Mouse (Mus musculus) neural tube, embryonic 13.5 days (tissue): ENCODE measurements at regions not wholly inside any gene's neighbourhood (a gene's known extent, or its start where the extent isn't known, plus 50 kb on each side); places are given as distances from the start of the nearest gene placed in this dataset.
"Not testable (repeated sequence)": the region's sequence is repeated elsewhere in the genome, so short reads cannot be mapped to it uniquely, and the experiment has no call there.

Experiments
- ATAC-seq: fragments of 200-750 bp; cut with Nextera tagmentation; 2 replicates; pipeline ENCODE4 v1.8.0; 2017; ENCODE audit warnings: low read depth, mild to moderate bottlenecking, moderate TSS enrichment, moderate library complexity
- H3K27ac ChIP-seq: fragments of 300-500 bp; sonication (generic); replicated peaks from 2 replicates; pipeline ENCODE4 v1.5.1; 2015; ENCODE audit warnings: moderate library complexity, mild to moderate bottlenecking, inconsistent platforms
- H3K27me3 ChIP-seq: fragments of 300-500 bp; sonication (generic); 2 replicates; pipeline ENCODE4 v1.6.1; 2015; ENCODE audit warnings: mild to moderate bottlenecking, inconsistent platforms
- H3K36me3 ChIP-seq: fragments of 300-500 bp; sonication (generic); 2 replicates; pipeline ENCODE4 v1.6.1; 2015; ENCODE audit warnings: mild to moderate bottlenecking, inconsistent platforms
- H3K4me1 ChIP-seq: fragments of 300-500 bp; sonication (generic); replicated peaks from 2 replicates; pipeline ENCODE4 v1.6.1; 2015; ENCODE audit warnings: inconsistent platforms
- H3K4me2 ChIP-seq: fragments of 300-500 bp; sonication (generic); 2 replicates; pipeline ENCODE4 v1.6.1; 2015; ENCODE audit warnings: inconsistent platforms, mild to moderate bottlenecking, moderate library complexity
- H3K4me3 ChIP-seq: fragments of 300-500 bp; sonication (generic); 2 replicates; pipeline ENCODE4 v1.5.1; 2015; ENCODE audit warnings: mild to moderate bottlenecking, inconsistent platforms
- H3K9ac ChIP-seq: fragments of 300-500 bp; sonication (generic); 2 replicates; pipeline ENCODE4 v1.6.1; 2015; ENCODE audit warnings: moderate library complexity, mild to moderate bottlenecking, inconsistent platforms
- H3K9me3 ChIP-seq: fragments of 300-500 bp; sonication (generic); 2 replicates; pipeline ENCODE4 v1.6.1; 2016; ENCODE audit warnings: inconsistent platforms
- WGBS: fragments of 180-500 bp; shearing (Covaris S2); methylation state at CpG from one replicate; pipeline ENCODE4 v1.1.7; 2015; 5-methylcytosine and 5-hydroxymethylcytosine counted together

DNA sequence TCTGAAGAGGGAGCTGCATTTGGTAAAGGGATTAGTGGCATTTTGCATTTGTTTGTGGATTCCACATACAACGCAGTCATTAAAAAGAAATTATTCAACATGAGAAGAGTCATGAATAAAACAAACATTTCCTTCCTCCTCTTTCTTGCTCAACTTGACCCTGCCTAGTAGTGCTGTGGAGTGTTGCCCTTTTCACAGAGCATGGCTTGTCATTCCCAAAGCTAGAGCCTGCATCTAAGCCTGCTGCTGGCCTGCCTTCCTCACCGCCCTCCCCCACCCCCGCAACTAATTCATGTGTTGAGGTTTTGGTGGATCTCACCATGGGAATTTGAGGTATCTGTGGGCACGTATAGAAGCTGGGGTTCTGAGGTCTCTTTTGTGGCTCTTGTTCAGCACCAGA is 133.6 kb upstream of the Rapgef5 start:
- not testable (repeated sequence) for ATAC-seq, H3K27ac ChIP-seq, H3K36me3 ChIP-seq, H3K4me2 ChIP-seq, H3K4me3 ChIP-seq, H3K27me3 ChIP-seq, H3K4me1 ChIP-seq, H3K9me3 ChIP-seq, H3K9ac ChIP-seq
- WGBS = 50% methylated on average over 1 of the region's 4 CpGs

DNA sequence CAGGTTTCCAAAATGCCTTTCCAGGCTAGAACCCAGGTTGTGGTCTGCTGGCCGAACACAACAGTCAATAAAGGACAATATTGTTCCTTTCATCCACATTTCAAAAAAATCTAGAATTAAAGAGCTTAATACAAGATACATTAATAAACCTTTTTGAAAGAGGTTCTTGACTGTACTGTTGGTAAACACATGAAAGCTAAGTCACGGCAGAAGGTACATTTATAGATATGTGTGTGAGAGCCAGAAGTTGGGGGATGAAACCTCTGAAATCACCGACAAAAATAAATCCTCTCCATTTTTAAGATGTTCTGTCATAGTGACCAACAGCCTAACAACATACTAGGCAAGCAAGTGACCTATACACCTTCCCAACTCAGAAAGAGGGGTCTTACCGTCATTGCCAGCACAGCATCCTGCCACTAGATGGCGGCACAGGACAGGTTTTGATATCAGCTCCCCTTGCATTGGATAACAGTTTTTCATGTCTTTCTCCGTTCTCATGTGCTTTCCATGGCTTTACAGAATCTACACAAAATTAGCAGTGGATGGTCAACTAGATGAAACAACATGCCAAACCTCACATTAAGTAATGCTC is 131.1 kb upstream of the Rapgef5 start:
- H3K9ac ChIP-seq = no peak overlapping the region
- no peaks in the 10 kb centered on the region for H3K9me3 ChIP-seq
- H3K4me2 ChIP-seq = no peak overlapping the region
- ATAC-seq = peak; percentile 75
- whole genome bisulfite sequencing = 11% methylated on average over 6 of the region's 6 CpGs
- H3K4me1 ChIP-seq = no peaks in the 10 kb centered on the region
- H3K4me3 ChIP-seq = no peak overlapping the region
- H3K27ac ChIP-seq = no peak overlapping the region
- H3K36me3 ChIP-seq = no peaks in the 10 kb centered on the region
- H3K27me3 ChIP-seq = 0 out of 2 replicates have a peak, but pooled peaks cover 7% of the 10 kb centered on the region

DNA sequence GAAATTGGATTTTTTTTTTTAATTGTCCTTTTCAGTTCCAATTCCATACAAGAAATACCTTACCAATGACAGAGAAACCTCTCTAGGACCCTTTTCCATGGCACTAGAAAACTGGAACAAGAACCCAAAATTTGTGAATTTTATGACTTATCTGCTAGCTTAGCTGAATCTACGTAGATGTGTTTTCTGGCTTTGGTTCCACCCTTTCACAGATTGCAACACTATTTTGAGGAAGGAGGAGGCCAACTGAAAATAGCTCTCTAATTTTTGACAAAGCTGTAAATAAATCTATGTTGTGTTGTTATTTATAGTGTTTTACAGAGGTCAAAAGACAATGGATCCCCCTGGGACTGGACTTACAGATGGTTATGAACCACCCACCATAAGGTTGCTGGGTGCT is 130.6 kb upstream of the Rapgef5 start:
- H3K4me1 ChIP-seq = no peaks in the 10 kb centered on the region
- H3K4me3 ChIP-seq = no peak overlapping the region
- H3K9ac ChIP-seq = no peak overlapping the region
- WGBS = 85% methylated on average over 1 of the region's 1 CpGs
- no peak overlapping the region for H3K27ac ChIP-seq
- H3K9me3 ChIP-seq = no peaks in the 10 kb centered on the region
- no peak for ATAC-seq
- no peak overlapping the region for H3K4me2 ChIP-seq
- no peaks in the 10 kb centered on the region for H3K36me3 ChIP-seq
- 0 out of 2 replicates have a peak, but pooled peaks cover 7% of the 10 kb centered on the region for H3K27me3 ChIP-seq

DNA sequence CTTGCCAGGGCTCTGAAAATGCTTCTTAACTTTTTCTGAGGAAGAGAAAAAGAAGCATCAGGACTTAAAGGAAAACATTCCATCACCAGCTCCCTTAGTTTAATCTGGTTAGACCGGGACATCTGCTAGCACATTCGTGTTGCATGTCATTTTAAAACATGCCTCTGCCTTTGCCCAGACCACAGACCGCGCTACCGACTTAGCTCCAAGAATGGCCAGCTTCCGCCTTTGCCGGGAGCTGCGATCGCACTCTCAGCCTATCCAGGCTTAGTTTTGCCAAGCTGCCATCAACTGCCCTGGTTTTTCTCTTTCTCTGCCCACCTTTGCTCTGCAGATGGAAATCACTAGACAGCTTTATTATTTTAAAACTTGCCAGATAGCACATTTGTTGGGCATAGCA is 129.3 kb upstream of the Rapgef5 start:
- Histone ChIP-seq H3K27me3 (0 out of 2 replicates have a peak, but pooled peaks cover 7% of the 10 kb centered on the region), H3K4me1 (no peaks in the 10 kb centered on the region), H3K36me3 (no peaks in the 10 kb centered on the region), H3K27ac (no peak overlapping the region), H3K9me3 (no peaks in the 10 kb centered on the region), H3K4me2 (no peak overlapping the region), H3K4me3 (no peak overlapping the region), H3K9ac (no peak overlapping the region)
- ATAC-seq = no peak
- WGBS = 89% methylated on average over 9 of the region's 9 CpGs

DNA sequence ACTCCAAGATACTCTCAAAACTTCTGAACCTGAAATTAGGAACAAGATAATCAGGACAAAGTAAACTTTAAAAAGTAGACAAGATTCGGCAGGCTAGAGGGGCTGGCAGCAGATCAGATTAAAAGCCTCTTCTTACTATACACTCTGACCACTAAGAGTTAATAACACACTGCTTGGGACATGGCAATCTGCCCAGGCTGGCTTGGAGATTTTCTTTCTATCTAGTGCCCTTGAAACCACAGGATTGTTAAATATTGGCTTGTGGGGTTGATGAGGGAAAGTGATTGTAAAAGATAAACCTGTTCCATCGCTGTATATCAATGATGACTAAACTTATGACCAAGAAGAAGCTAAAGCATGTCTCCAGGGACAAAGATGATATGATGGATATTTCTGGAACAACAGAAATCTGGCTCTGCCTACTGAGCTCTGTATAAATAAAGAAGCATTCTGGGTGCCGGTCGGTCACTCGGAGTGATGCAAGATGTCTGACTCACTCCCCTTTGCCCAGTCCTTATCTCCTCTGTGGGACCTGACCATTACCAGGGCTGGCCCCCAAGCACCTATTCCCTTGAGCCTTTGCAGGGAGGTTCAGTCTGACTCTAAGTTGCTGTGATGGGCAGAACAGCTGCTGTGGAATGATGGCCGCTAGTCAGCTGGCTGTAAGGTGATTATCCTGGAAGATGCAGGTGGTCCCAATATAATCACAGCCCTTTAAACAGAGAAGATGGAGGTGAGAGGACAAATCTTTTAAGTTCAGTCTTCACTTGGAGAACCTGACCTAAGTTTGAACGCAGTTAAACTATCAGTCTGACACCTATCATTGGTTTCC is 126.5 kb upstream of the Rapgef5 start:
- ATAC-seq = no peak
- H3K27ac ChIP-seq = no peak overlapping the region
- H3K4me2 ChIP-seq = no peak overlapping the region
- no peaks in the 10 kb centered on the region for H3K36me3 ChIP-seq
- no peak overlapping the region for H3K4me3 ChIP-seq
- 79% methylated on average over 7 of the region's 7 CpGs for WGBS
- no peak overlapping the region for H3K9ac ChIP-seq
- H3K27me3 ChIP-seq = 0 out of 2 replicates have a peak, but pooled peaks cover 7% of the 10 kb centered on the region
- H3K9me3 ChIP-seq = no peaks in the 10 kb centered on the region
- no peaks in the 10 kb centered on the region for H3K4me1 ChIP-seq

DNA sequence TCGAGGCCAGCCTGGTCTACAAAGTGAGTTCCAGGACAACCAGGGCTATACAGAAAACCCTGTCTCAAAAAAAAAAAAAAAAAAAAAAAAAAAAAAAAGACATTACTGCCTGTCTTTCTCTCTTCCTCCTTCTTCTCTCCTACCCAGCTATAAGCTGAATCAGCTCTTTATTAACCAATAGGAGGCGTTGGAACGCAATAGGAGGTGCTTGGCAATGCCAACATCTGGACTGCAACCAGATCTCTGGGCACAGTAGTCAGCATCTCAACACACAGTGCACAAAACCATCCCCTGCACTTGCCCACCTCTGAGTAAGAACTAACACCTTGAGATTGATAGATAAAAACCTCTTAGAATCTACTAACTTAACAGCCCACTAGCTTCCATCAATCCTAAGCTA is 118.8 kb upstream of the Rapgef5 start:
- no peaks in the 10 kb centered on the region for H3K4me1 ChIP-seq
- H3K4me3 ChIP-seq = no peak overlapping the region
- H3K4me2 ChIP-seq = no peak overlapping the region
- no peak overlapping the region for H3K9ac ChIP-seq
- H3K27me3 ChIP-seq = 0 out of 2 replicates have a peak, but pooled peaks cover 3% of the 10 kb centered on the region
- no peak for ATAC-seq
- WGBS = 96% methylated on average over 3 of the region's 3 CpGs
- no peaks in the 10 kb centered on the region for H3K36me3 ChIP-seq
- H3K9me3 ChIP-seq = no peaks in the 10 kb centered on the region
- H3K27ac ChIP-seq = no peak overlapping the region

DNA sequence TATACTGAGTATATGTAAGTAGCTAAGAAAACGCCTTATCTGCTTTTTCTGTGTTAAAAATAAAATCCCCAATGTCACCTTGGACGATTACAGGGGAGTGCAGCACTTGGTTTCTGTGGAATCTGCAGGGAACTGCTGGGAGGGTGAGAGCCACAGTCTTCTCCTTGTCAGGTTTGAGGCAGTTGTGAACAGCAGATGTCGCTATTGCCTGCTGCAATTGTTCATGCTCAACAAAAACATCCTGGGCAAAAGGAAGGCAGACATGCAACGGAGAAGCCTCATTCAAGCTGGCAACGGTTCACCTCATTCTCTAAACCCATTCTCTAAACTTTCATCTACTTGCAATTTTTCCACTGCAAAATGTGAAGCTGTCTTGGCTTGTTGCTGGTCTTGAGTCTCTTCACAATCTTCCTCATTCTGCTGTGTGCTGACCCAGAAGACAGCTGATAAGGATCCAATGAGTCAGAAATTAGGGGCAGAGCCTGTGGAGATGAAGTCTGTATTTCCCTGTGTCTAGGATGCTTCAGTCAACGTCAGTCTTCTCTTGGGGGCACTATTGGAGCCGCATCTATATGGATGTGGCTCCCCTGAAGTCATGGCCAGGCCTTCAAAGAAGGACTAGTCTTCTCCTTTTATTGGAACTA is 112.6 kb upstream of the Rapgef5 start:
- peak; percentile 40; the same call in 1 of the 2 replicates for ATAC-seq
- H3K4me3 ChIP-seq = no peak overlapping the region
- no peak overlapping the region for H3K9ac ChIP-seq
- peaks cover 3% of the 10 kb centered on the region; the same call in 1 of the 2 replicates for H3K4me1 ChIP-seq
- no peak overlapping the region for H3K27ac ChIP-seq
- H3K27me3 ChIP-seq = peaks cover 11% of the 10 kb centered on the region; the same call in 1 of the 2 replicates
- no peak overlapping the region for H3K4me2 ChIP-seq
- H3K9me3 ChIP-seq = no peaks in the 10 kb centered on the region
- no peaks in the 10 kb centered on the region for H3K36me3 ChIP-seq
- WGBS = 8% methylated on average over 7 of the region's 7 CpGs

DNA sequence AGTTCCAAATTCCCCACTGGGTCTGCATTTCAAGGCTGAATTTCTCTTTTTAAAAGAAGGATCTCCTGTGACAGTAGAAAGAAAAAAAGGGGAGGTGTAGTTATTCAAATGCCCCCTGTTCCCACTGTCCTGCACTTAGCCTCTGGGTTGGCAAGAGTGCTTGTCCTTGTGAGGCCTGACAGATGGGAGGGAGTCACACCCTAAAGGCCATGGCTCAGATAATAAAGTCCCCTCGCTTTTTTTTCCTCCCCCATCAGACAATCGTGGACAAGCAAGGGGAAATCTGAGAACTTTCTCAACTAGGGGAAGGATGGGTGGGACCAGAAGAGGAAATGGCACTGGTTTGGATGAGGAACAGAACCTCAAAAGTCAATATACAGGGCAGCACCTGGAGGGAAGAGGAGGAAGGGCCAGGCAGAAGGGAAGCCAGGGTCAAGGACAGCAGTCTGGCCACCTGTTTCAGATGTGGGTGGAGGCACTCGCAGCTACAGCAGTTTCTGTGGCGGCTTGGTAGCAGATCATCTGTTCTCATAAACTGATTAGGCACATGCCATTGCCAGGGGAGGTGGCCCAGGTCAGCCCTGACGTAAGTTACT is 112.0 kb upstream of the Rapgef5 start:
- ATAC-seq = no peak

DNA sequence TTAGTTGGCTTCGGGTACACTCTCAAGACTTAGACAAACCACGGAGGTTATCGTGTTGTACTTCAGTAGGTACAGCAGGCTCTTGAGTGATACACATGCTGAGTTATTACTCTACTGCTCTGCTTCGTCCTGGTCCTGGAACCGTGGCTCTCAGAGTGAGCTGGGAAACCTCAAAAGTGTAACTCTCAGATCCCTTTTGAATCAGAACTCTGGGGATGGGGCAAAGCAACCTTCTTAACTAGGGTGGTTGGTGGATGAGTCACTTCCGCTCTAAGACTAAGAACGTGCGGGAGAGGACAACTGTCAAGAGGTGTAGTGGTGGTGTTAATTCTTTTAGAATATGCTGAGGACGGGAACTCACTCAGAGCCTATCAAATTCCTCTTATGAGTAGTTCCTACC is 109.4 kb upstream of the Rapgef5 start:
- no peak overlapping the region for H3K4me2 ChIP-seq
- no peak overlapping the region for H3K27ac ChIP-seq
- no peaks in the 10 kb centered on the region for H3K9me3 ChIP-seq
- no peak overlapping the region for H3K9ac ChIP-seq
- H3K4me1 ChIP-seq = peaks cover 7% of the 10 kb centered on the region
- 90% methylated on average over 9 of the region's 9 CpGs for WGBS
- no peak for ATAC-seq
- no peaks in the 10 kb centered on the region for H3K36me3 ChIP-seq
- peaks cover 8% of the 10 kb centered on the region; the same call in 1 of the 2 replicates for H3K27me3 ChIP-seq
- H3K4me3 ChIP-seq = no peak overlapping the region

More for the DNA sequence above, 112.0 kb upstream of the Rapgef5 start:
- H3K36me3 ChIP-seq = no peaks in the 10 kb centered on the region
- H3K4me3 ChIP-seq = no peak overlapping the region
- peaks cover 3% of the 10 kb centered on the region; the same call in 1 of the 2 replicates for H3K4me1 ChIP-seq
- no peak overlapping the region for H3K27ac ChIP-seq
- WGBS = 56% methylated on average over 5 of the region's 5 CpGs
- peaks cover 8% of the 10 kb centered on the region; the same call in 1 of the 2 replicates for H3K27me3 ChIP-seq
- no peak overlapping the region for H3K4me2 ChIP-seq
- H3K9me3 ChIP-seq = no peaks in the 10 kb centered on the region
- H3K9ac ChIP-seq = no peak overlapping the region

DNA sequence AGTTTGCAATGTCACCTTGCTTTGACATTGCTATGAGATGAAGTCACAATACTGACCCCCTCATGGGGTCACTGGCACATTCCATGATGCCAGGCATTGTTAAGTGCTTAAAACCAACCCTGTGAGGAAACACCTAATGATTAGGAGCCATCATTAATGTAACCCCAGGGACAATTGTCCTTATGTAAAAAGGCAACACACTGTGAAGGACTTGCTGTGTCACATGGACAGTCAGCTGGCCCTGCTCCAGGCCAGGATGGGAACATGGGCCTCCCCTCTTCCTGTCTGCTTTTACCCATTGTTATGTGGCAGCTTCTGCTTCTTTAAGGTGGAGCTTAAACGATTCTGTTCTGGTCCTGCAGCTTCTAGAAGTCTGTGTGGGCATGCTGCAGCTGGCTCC is 105.7 kb upstream of the Rapgef5 start:
- Histone ChIP-seq H3K4me1 (peaks cover 19% of the 10 kb centered on the region), H3K27ac (no peak overlapping the region; the same call in 1 of the 2 replicates), H3K27me3 (peaks cover 4% of the 10 kb centered on the region; the same call in 1 of the 2 replicates), H3K9me3 (no peaks in the 10 kb centered on the region), H3K36me3 (no peaks in the 10 kb centered on the region), H3K9ac (no peak overlapping the region), H3K4me2 (no peak overlapping the region), H3K4me3 (no peak overlapping the region)
- no peak for ATAC-seq
- WGBS = 47% methylated on average over 1 of the region's 1 CpGs

DNA sequence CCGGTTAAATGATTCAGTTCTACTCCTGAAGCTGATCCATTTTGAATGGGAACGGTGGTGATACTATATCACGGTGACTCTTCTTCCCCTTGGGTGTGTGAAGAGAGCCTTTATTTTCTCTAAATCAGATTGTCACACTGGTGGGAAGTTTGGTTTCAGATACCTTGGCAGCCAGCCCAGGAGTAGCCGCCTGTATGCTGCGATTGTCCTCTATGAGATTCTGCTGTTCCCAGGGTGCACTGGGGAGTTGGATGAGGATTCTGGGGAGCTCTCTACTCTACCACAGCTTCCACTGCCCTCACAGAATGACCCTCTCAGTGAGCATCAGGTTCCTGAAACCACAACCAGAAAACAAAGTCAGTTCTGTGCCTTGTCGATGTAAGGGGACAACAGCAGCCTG is 104.0 kb upstream of the Rapgef5 start:
- WGBS = 49% methylated on average over 6 of the region's 6 CpGs
- H3K4me1 ChIP-seq = peaks cover 19% of the 10 kb centered on the region
- ATAC-seq = peak; percentile 61; the same call in 1 of the 2 replicates
- H3K4me2 ChIP-seq = no peak overlapping the region
- H3K27ac ChIP-seq = no peak overlapping the region
- no peaks in the 10 kb centered on the region for H3K36me3 ChIP-seq
- H3K9me3 ChIP-seq = no peaks in the 10 kb centered on the region
- H3K4me3 ChIP-seq = no peak overlapping the region
- H3K9ac ChIP-seq = no peak overlapping the region
- H3K27me3 ChIP-seq = no peaks in the 10 kb centered on the region
